Mouse (Mus musculus) neutrophil, adult 83 days (primary cell): ENCODE data around the gene Olfr1417. TPM values are rescaled to one million over a fixed set of nuclear protein-coding genes. Genes with fewer than 3 reads are reported as not detected.

Source experiments
- total RNA-seq, 2 experiments: library from RNA; stranded (reverse); gene quantifications; one replicate each; pipeline ENCODE4 v1.2.4; 2023

Olfr1417 gene
- not detected for total RNA-seq

GRCm38 (mm10) chr19:11839119-11839518, at the start of gene Olfr1417:
TSS of gene Olfr1417 (minus strand) at chr19:11839219.

DNA sequence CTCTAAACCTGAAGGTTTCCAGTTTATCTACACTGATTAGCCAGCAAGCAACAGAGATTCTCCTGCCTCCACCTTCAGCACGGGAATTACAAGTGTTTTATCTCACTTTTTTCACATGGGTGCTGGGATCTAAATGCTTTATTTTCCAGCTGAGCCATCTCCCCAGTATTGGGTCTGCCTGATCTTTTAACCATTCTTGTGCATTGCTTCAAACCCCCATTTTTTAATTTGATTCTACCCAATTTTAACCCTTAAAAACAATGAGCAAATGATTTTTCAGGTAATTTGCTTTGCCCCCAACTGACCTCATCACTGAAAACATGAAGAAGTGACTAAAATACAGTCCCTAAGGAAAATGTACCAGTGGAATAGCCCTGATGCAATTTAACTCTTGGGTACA, 47.2 kb upstream of the Olfr1417 start, which contains the start of gene Olfr1420:
TSS of gene Olfr1420 (plus strand) at position 301 of the 400 bp plus-strand sequence.

GRCm38 (mm10) chr19:11875006-11875405, 36.0 kb upstream of the Olfr1417 start, which contains the start of gene Olfr1419:
TSS of gene Olfr1419 (minus strand) at chr19:11875106.

GRCm38 (mm10) chr19:11860966-11861365, 21.9 kb upstream of the Olfr1417 start, which contains the start of gene Olfr1418:
TSS of gene Olfr1418 (minus strand) at chr19:11861066.

DNA sequence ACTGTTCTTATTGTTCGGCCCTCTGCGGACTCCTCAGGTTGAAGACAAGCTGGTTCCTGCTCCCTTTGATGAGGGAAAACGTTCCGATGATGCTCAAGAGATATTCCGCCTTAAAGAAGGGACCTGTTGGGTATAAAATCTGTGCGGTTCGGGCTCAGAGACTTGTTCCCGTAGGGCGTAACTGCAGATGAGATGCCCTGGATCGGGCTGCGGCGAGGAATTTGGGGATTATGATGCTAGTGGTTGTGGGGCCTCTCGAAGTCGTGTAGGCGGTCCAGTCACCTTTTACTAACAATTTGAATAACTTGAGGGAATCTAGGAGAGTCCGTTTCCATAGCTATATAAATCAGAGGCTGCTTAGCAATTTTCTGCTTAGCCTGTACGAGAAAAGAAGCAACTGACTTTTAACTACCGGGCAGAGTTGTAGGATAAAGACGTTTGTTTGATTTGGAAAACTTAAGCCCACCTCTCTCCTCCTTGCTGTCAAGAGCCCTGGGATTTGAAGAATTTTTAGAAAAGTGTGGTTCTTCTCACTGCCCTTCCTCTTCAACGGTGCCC, 19.8 kb downstream of the Olfr1417 start, which contains the start of gene Stx3:
TSS of gene Stx3 (minus strand) at position 261 of the 558 bp plus-strand sequence.

Other genes with a start within 250 kb of the Olfr1417 start
- gene Ms4a6d, start 234.4 kb downstream of the Olfr1417 start, total RNA-seq: 10 to 100 TPM in 1 of 2 experiments, 1 to 10 TPM in 1; 9.6 to 10.9 TPM
- gene Ms4a2, start 215.5 kb downstream of the Olfr1417 start, total RNA-seq: 1 to 10 TPM; 6.4 to 9.2 TPM
- 100 to 1,000 TPM in 1 of 2 experiments, 10 to 100 TPM in 1; 96.9 to 111 TPM for gene Ms4a3, start 198.4 kb downstream of the Olfr1417 start, total RNA-seq
- not detected for gene Oosp2, start 178.7 kb downstream of the Olfr1417 start, total RNA-seq
- gene Oosp1, start 148.1 kb downstream of the Olfr1417 start, total RNA-seq: 1 to 10 TPM in 1 of 2 experiments, under 1 TPM in 1; 0.96 to 1.2 TPM
- not detected for gene Oosp3, start 142.2 kb downstream of the Olfr1417 start, total RNA-seq
- gene Gif, start 91.7 kb downstream of the Olfr1417 start, total RNA-seq: not detected
- 10 to 100 TPM; 16.7 to 17.2 TPM for gene Mrpl16, start 68.8 kb downstream of the Olfr1417 start, total RNA-seq
- gene Stx3, start 19.8 kb downstream of the Olfr1417 start, total RNA-seq: 10 to 100 TPM; 17.4 to 18.8 TPM
- not detected for gene Olfr1418, start 21.8 kb upstream of the Olfr1417 start, total RNA-seq
- gene Olfr1419, start 35.9 kb upstream of the Olfr1417 start, total RNA-seq: not detected
- not detected for gene Olfr1420, start 47.3 kb upstream of the Olfr1417 start, total RNA-seq
- 10 to 100 TPM; 29.7 to 36.8 TPM for gene Patl1, start 73.2 kb upstream of the Olfr1417 start, total RNA-seq
- 10 to 100 TPM; 44.2 to 44.7 TPM for gene Osbp, start 126.7 kb upstream of the Olfr1417 start, total RNA-seq
- not detected for gene Olfr1423, start 202.1 kb upstream of the Olfr1417 start, total RNA-seq
- not detected for gene Olfr1424, start 223.5 kb upstream of the Olfr1417 start, total RNA-seq
- not detected for gene Olfr1425, start 238.5 kb upstream of the Olfr1417 start, total RNA-seq